Mouse (Mus musculus): ENCODE data around the gene Cckar.

Gene Cckar

GRCm38 (mm10) chr5:53707235-53708177 lies at the start of gene Cckar:
TSS of gene Cckar (minus strand) at chr5:53707705.
- no peak for DNase-seq (ENCODE audit: low read depth)

- peak; percentile 31 for DNase-seq (ENCODE audit: low read depth)
Measured at GRCm38 (mm10) chr5:53744061-53744460, 36.6 kb upstream of the Cckar start.

GRCm38 (mm10) chr5:53732933-53733332 lies 25.4 kb upstream of the Cckar start:
- DNase-seq (ENCODE audit: low read depth), result no peak

GRCm38 (mm10) chr5:53727606-53728005 lies 20.1 kb upstream of the Cckar start:
- DNase-seq (ENCODE audit: low read depth), result no peak

GRCm38 (mm10) chr5:53726011-53726410 lies 18.5 kb upstream of the Cckar start:
- DNase-seq (ENCODE audit: low read depth), result no peak

GRCm38 (mm10) chr5:53716462-53716861 lies 9.0 kb upstream of the Cckar start:
- no peak for DNase-seq (ENCODE audit: low read depth)

GRCm38 (mm10) chr5:53711277-53711676 lies 3.8 kb upstream of the Cckar start:
- no peak for DNase-seq (ENCODE audit: low read depth)

GRCm38 (mm10) chr5:53708191-53708590 lies 686 bp upstream of the Cckar start:
- no peak for DNase-seq (ENCODE audit: low read depth)

GRCm38 (mm10) chr5:53702686-53703085 lies 4.8 kb downstream of the Cckar start:
- DNase-seq (ENCODE audit: low read depth), result no peak

- DNase-seq (ENCODE audit: low read depth), result no peak
Measured at GRCm38 (mm10) chr5:53697794-53698193, 9.7 kb downstream of the Cckar start.

GRCm38 (mm10) chr5:53696701-53697100 lies 10.8 kb downstream of the Cckar start:
- no peak for DNase-seq (ENCODE audit: low read depth)

GRCm38 (mm10) chr5:53692662-53693061 lies 14.8 kb downstream of the Cckar start:
- DNase-seq (ENCODE audit: low read depth), result no peak

- no peak for DNase-seq (ENCODE audit: low read depth)
Measured at GRCm38 (mm10) chr5:53692100-53692499, 15.4 kb downstream of the Cckar start.

GRCm38 (mm10) chr5:53691577-53691976 lies 15.9 kb downstream of the Cckar start:
- no peak for DNase-seq (ENCODE audit: low read depth)

GRCm38 (mm10) chr5:53688326-53688725 lies 19.2 kb downstream of the Cckar start:
- DNase-seq (ENCODE audit: low read depth), result no peak

- DNase-seq (ENCODE audit: low read depth), result no peak
Measured at GRCm38 (mm10) chr5:53686379-53686778, 21.1 kb downstream of the Cckar start.

- DNase-seq (ENCODE audit: low read depth), result no peak
Measured at GRCm38 (mm10) chr5:53685623-53686022, 21.9 kb downstream of the Cckar start.

- no peak for DNase-seq (ENCODE audit: low read depth)
Measured at GRCm38 (mm10) chr5:53684417-53684816, 23.1 kb downstream of the Cckar start.

GRCm38 (mm10) chr5:53683916-53684315 lies 23.6 kb downstream of the Cckar start:
- DNase-seq (ENCODE audit: low read depth), result no peak

GRCm38 (mm10) chr5:53679651-53680050 lies 27.9 kb downstream of the Cckar start:
- no peak for DNase-seq (ENCODE audit: low read depth)

- DNase-seq (ENCODE audit: low read depth), result no peak
Measured at GRCm38 (mm10) chr5:53678036-53678767, 29.3 kb downstream of the Cckar start.

GRCm38 (mm10) chr5:53676671-53677070 lies 30.8 kb downstream of the Cckar start:
- DNase-seq (ENCODE audit: low read depth), result no peak
